Mouse (Mus musculus) megakaryocyte, embryonic 14.5 days (primary cell): Measurements from ENCODE around the gene Gpr156. TPM values are rescaled to one million over a fixed set of nuclear protein-coding genes. Genes with fewer than 3 reads are reported as not detected.
A peak's percentile ranks its signal among the peaks of the same experiment; 100 is the strongest.

ENCODE experiments used
- H3K27me3 ChIP-seq: replicated peaks from 2 replicates; pipeline ENCODE3; 2012; ENCODE audit warnings: inconsistent platforms
- H3K36me3 ChIP-seq: replicated peaks from 2 replicates; pipeline ENCODE3; 2012; ENCODE audit warnings: low read length, inconsistent platforms, mixed read lengths
- H3K4me1 ChIP-seq: 2 replicates; pipeline ENCODE4 v1.6.1; 2012; ENCODE audit warnings: inconsistent platforms
- H3K4me3 ChIP-seq: replicated peaks from 2 replicates; pipeline ENCODE3; 2012; ENCODE audit warnings: moderate library complexity, mild to moderate bottlenecking, inconsistent platforms
- H3K9me3 ChIP-seq: 2 replicates; pipeline ENCODE4 v1.6.1; 2012; ENCODE audit warnings: inconsistent platforms
- FLI1 ChIP-seq: IDR thresholded peaks from 2 replicates; pipeline ENCODE4 v1.6.1; 2012; ENCODE audit warnings: low read length, inconsistent platforms, mixed read lengths
- GATA1 ChIP-seq: IDR thresholded peaks from 3 replicates; pipeline ENCODE4 v1.6.1; 2012; ENCODE audit warnings: mixed read lengths, low read length, inconsistent platforms, borderline replicate concordance
- polyA plus RNA-seq: library from polyadenylated mRNA; stranded (reverse); fragments of >175 nt; gene quantifications from 2 replicates; pipeline ENCODE4 v1.2.3, GENCODE M21; 2012; ENCODE audit warnings: low replicate concordance; ENCODE audit not compliant: insufficient read depth

Gene Gpr156
- not detected in 2 replicates for polyA plus RNA-seq

- TF ChIP-seq GATA1 (no peak), FLI1 (no peak)
- H3K4me3 ChIP-seq: peak within 1 kb of the TSS; percentile 89
- H3K9me3 ChIP-seq: 0 out of 2 replicates have a peak, but pooled peaks cover 4% of the 10 kb centered on the region
Measured at GRCm38 (mm10) chr16:37916138-37916817, at the start of gene Gpr156. Gene Gpr156 (plus strand): TSS chr16:37916496.

GRCm38 (mm10) chr16:37867791-37868505 lies 48.3 kb upstream of the Gpr156 start, which contains the start of gene Lrrc58:
Gene Lrrc58 (plus strand): TSS chr16:37868389.
- Histone ChIP-seq H3K9me3 (no peaks in the 10 kb centered on the region), H3K4me3 (peak within 1 kb of the TSS; percentile 98), H3K27me3 (no peaks in the 10 kb centered on the region)

More at GRCm38 (mm10) chr16:37916138-37916817, at the start of gene Gpr156:
- Histone ChIP-seq H3K27me3 (peaks cover 46% of the 10 kb centered on the region), H3K4me1 (peaks cover 8% of the 10 kb centered on the region), H3K36me3 (no peaks in the 10 kb centered on the region)

GRCm38 (mm10) chr16:37868506-37869469 lies 47.5 kb upstream of the Gpr156 start:
- Histone ChIP-seq H3K4me3 (peak overlapping the region; percentile 98), H3K9me3 (no peaks in the 10 kb centered on the region), H3K36me3 (peaks cover 27% of the 10 kb centered on the region), H3K4me1 (peaks cover 37% of the 10 kb centered on the region), H3K27me3 (no peaks in the 10 kb centered on the region)
- TF ChIP-seq FLI1 (no peak), GATA1 (no peak)

More at GRCm38 (mm10) chr16:37867791-37868505, 48.3 kb upstream of the Gpr156 start, which contains the start of gene Lrrc58:
- TF ChIP-seq GATA1: no peak
- TF ChIP-seq FLI1: no peak
- peaks cover 20% of the 10 kb centered on the region for H3K36me3 ChIP-seq
- peaks cover 45% of the 10 kb centered on the region for H3K4me1 ChIP-seq

GRCm38 (mm10) chr16:37869470-37870231 lies 46.6 kb upstream of the Gpr156 start:
- H3K4me1 ChIP-seq: peaks cover 37% of the 10 kb centered on the region
- peaks cover 29% of the 10 kb centered on the region for H3K36me3 ChIP-seq
- TF ChIP-seq GATA1 (no peak), FLI1 (no peak)

GRCm38 (mm10) chr16:37871112-37871715 lies 45.1 kb upstream of the Gpr156 start:
- H3K9me3 ChIP-seq: no peaks in the 10 kb centered on the region
- TF ChIP-seq GATA1: no peak
- TF ChIP-seq FLI1: no peak
- no peaks in the 10 kb centered on the region for H3K27me3 ChIP-seq
- peak overlapping the region; percentile 69 for H3K4me3 ChIP-seq
- peaks cover 38% of the 10 kb centered on the region for H3K4me1 ChIP-seq
- H3K36me3 ChIP-seq: peaks cover 37% of the 10 kb centered on the region

More at GRCm38 (mm10) chr16:37869470-37870231, 46.6 kb upstream of the Gpr156 start:
- no peaks in the 10 kb centered on the region for H3K27me3 ChIP-seq
- H3K9me3 ChIP-seq: no peaks in the 10 kb centered on the region
- H3K4me3 ChIP-seq: peak overlapping the region; percentile 98

- no peaks in the 10 kb centered on the region for H3K9me3 ChIP-seq
- H3K4me1 ChIP-seq: peaks cover 48% of the 10 kb centered on the region
- H3K27me3 ChIP-seq: no peaks in the 10 kb centered on the region
- peaks cover 70% of the 10 kb centered on the region for H3K36me3 ChIP-seq
- TF ChIP-seq FLI1 (no peak), GATA1 (no peak)
- peak overlapping the region; percentile 59 for H3K4me3 ChIP-seq
Measured at GRCm38 (mm10) chr16:37874501-37875235, 41.6 kb upstream of the Gpr156 start.

GRCm38 (mm10) chr16:37877406-37877805 lies 38.9 kb upstream of the Gpr156 start:
- no peak overlapping the region for H3K4me3 ChIP-seq
- no peaks in the 10 kb centered on the region for H3K9me3 ChIP-seq
- peaks cover 81% of the 10 kb centered on the region for H3K36me3 ChIP-seq
- H3K4me1 ChIP-seq: peaks cover 49% of the 10 kb centered on the region
- no peaks in the 10 kb centered on the region for H3K27me3 ChIP-seq
- TF ChIP-seq FLI1 (no peak), GATA1 (no peak)

- Histone ChIP-seq H3K4me1 (peaks cover 54% of the 10 kb centered on the region), H3K27me3 (no peaks in the 10 kb centered on the region), H3K4me3 (no peak overlapping the region), H3K36me3 (peaks cover 84% of the 10 kb centered on the region), H3K9me3 (no peaks in the 10 kb centered on the region)
- TF ChIP-seq FLI1: no peak
- TF ChIP-seq GATA1: no peak
Measured at GRCm38 (mm10) chr16:37878951-37879505, 37.3 kb upstream of the Gpr156 start.
